Mouse (Mus musculus) G1E-ER4 (cell line): Measurements from ENCODE around the gene Zfp2. TPM values are rescaled to one million over a fixed set of nuclear protein-coding genes. Genes with fewer than 3 reads are reported as not detected.

Source experiments
- GATA1 ChIP-seq: IDR thresholded peaks from one replicate; pipeline ENCODE4 v1.8.0; 2012; ENCODE audit warnings: low read length, inconsistent platforms
- polyA plus RNA-seq: library from polyadenylated mRNA; stranded (reverse); fragments of >175 nt; gene quantifications from 2 replicates; pipeline ENCODE4 v1.2.3, GENCODE M21; 2012

Gene Zfp2
- polyA plus RNA-seq = not detected in 2 replicates

- TF ChIP-seq GATA1 = no peak
Observed at GRCm38 (mm10) chr11:50915671-50916320, at the start of gene Zfp2. Zfp2 (minus strand) TSS chr11:50916165.

GRCm38 (mm10) chr11:50964886-50965285 is 48.9 kb upstream of the Zfp2 start:
- TF ChIP-seq GATA1 = no peak

GRCm38 (mm10) chr11:50953665-50954064 is 37.7 kb upstream of the Zfp2 start, which contains the start of gene Prop1:
Prop1 (minus strand) TSS chr11:50953765.
- no peak for TF ChIP-seq GATA1

- TF ChIP-seq GATA1 = no peak
Observed at GRCm38 (mm10) chr11:50952290-50952689, 36.3 kb upstream of the Zfp2 start.

- no peak for TF ChIP-seq GATA1
Observed at GRCm38 (mm10) chr11:50943506-50943905, 27.5 kb upstream of the Zfp2 start, which contains the start of gene 4933414I15Rik. 4933414I15Rik (minus strand) TSS chr11:50943765.

GRCm38 (mm10) chr11:50942386-50942785 is 26.4 kb upstream of the Zfp2 start:
- no peak for TF ChIP-seq GATA1

- no peak for TF ChIP-seq GATA1
Observed at GRCm38 (mm10) chr11:50939621-50940366, 23.8 kb upstream of the Zfp2 start.

GRCm38 (mm10) chr11:50938435-50938834 is 22.5 kb upstream of the Zfp2 start:
- no peak for TF ChIP-seq GATA1

- TF ChIP-seq GATA1 = no peak
Observed at GRCm38 (mm10) chr11:50932040-50932439, 16.1 kb upstream of the Zfp2 start.

- no peak for TF ChIP-seq GATA1
Observed at GRCm38 (mm10) chr11:50931451-50931866, 15.5 kb upstream of the Zfp2 start, which contains the start of gene Zfp354b. Zfp354b (minus strand) TSS chr11:50931633.

GRCm38 (mm10) chr11:50931021-50931420 is 15.1 kb upstream of the Zfp2 start:
- TF ChIP-seq GATA1 = no peak

- no peak for TF ChIP-seq GATA1
Observed at GRCm38 (mm10) chr11:50930469-50931014, 14.6 kb upstream of the Zfp2 start.

- no peak for TF ChIP-seq GATA1
Observed at GRCm38 (mm10) chr11:50914461-50914860, 1.5 kb downstream of the Zfp2 start.

GRCm38 (mm10) chr11:50913301-50913700 is 2.7 kb downstream of the Zfp2 start:
- no peak for TF ChIP-seq GATA1

GRCm38 (mm10) chr11:50908136-50908535 is 7.8 kb downstream of the Zfp2 start:
- TF ChIP-seq GATA1 = no peak

GRCm38 (mm10) chr11:50897359-50897758 is 18.6 kb downstream of the Zfp2 start:
- TF ChIP-seq GATA1 = no peak
